In the genomic region with DNA sequence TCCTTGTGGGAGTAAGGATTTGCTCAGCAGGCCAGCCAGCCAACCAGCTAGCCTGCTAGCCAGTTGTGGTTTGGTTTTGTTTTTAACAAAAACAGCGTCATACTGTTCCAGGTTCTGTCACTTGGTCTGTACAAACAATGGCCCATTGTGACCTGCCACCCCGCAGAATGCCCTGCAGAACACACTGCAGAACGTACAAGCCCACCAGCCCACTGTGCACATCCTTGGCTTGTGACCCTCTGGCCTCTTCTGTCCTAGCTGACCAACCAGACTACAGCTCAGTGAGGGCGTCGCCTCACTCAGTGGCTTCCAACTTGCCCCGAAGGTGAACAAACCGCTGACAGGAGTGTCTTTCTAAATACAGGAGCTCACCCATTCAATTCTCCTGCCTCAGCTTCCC, we compare ENCODE assay signal across 19 mouse cellular contexts. TPM values are rescaled to one million over a fixed set of nuclear protein-coding genes. Genes with fewer than 3 reads are reported as not detected.
DNase-seq lines count a peak whose midpoint lies in the region; ATAC-seq and TF ChIP-seq lines count a peak whose summit lies in the region.
"Had no signal": no experiment of that assay in that cellular context is flagged by ENCODE, and none has a peak within 500 bp of the region (broad histone marks: within the 10 kb centered on the region; RNA-seq: fewer than 3 reads in every experiment).

No protein-coding gene starts in this region.

- H3K4me3 ChIP-seq in forebrain, embryonic 12.5 days (replicated peaks): no peak overlapping the region
- no peak overlapping the region for H3K4me3 ChIP-seq in forebrain, embryonic 11.5 days (ENCODE audit: low read depth, low read length)
- H3K4me3 ChIP-seq in left cerebral cortex, adult 2 months: peak overlapping the region; percentile 8; the same call in 1 of the 2 replicates
- H3K4me3 ChIP-seq in embryonic fibroblast, embryonic 13.5 days (ENCODE audit: insufficient read depth, low read length): no peak overlapping the region
- no peak overlapping the region for H3K4me3 ChIP-seq in stomach, embryonic 15.5 days (replicated peaks)
- H3K4me3 ChIP-seq: erythroblast, embryonic 14.5 days; limb, embryonic 13.5 days had no signal

- H3K27me3 ChIP-seq in forebrain, embryonic 12.5 days: no peaks in the 10 kb centered on the region
- no peaks in the 10 kb centered on the region for H3K27me3 ChIP-seq in forebrain, embryonic 11.5 days (ENCODE audit: control insufficient read depth, insufficient read depth, low read length)
- no peaks in the 10 kb centered on the region for H3K27me3 ChIP-seq in stomach, embryonic 15.5 days (replicated peaks)
- H3K27me3 ChIP-seq: limb, embryonic 13.5 days had no signal

- peaks cover 50% of the 10 kb centered on the region for H3K4me1 ChIP-seq in forebrain, embryonic 12.5 days
- H3K4me1 ChIP-seq in forebrain, embryonic 11.5 days (replicated peaks; ENCODE audit: control insufficient read depth, insufficient read depth, low read length): peaks cover 16% of the 10 kb centered on the region
- peaks cover 32% of the 10 kb centered on the region for H3K4me1 ChIP-seq in embryonic fibroblast, embryonic 13.5 days (ENCODE audit: control insufficient read depth, insufficient read depth, low read length)
- peaks cover 45% of the 10 kb centered on the region for H3K4me1 ChIP-seq in stomach, embryonic 15.5 days

- H3K27ac ChIP-seq in forebrain, embryonic 12.5 days: 0 out of 2 replicates have a peak overlapping the region, but pooled peaks have one; percentile 5
- H3K27ac ChIP-seq in forebrain, embryonic 11.5 days (ENCODE audit: low read depth, low read length): no peak overlapping the region
- H3K27ac ChIP-seq in left cerebral cortex, adult 2 months: peak overlapping the region; percentile 10; the same call in 1 of the 2 replicates
- H3K27ac ChIP-seq in embryonic fibroblast, embryonic 13.5 days (ENCODE audit: insufficient read depth, low read length): peak overlapping the region; percentile 49
- H3K27ac ChIP-seq in stomach, embryonic 15.5 days: peak overlapping the region; percentile 77
- H3K27ac ChIP-seq: hindbrain, embryonic 14.5 days; limb, embryonic 13.5 days had no signal

- WGBS in forebrain, embryonic 12.5 days: 58% methylated on average over 7 of the region's 7 CpGs
- WGBS in forebrain, embryonic 11.5 days: 60% methylated on average over 7 of the region's 7 CpGs
- WGBS in stomach, embryonic 15.5 days: 55% methylated on average over 7 of the region's 7 CpGs

- H3K4me2 ChIP-seq in forebrain, embryonic 12.5 days: no peak overlapping the region
- no peak overlapping the region for H3K4me2 ChIP-seq in forebrain, embryonic 11.5 days (ENCODE audit: low read depth, low read length, severe bottlenecking)
- no peak overlapping the region for H3K4me2 ChIP-seq in stomach, embryonic 15.5 days
- H3K4me2 ChIP-seq: hindbrain, embryonic 14.5 days; limb, embryonic 13.5 days; midbrain, embryonic 11.5 days had no signal

- no peaks in the 10 kb centered on the region for H3K9me3 ChIP-seq in forebrain, embryonic 12.5 days
- no peaks in the 10 kb centered on the region for H3K9me3 ChIP-seq in forebrain, embryonic 11.5 days (ENCODE audit: control insufficient read depth, low read length)
- H3K9me3 ChIP-seq in stomach, embryonic 15.5 days: no peaks in the 10 kb centered on the region
- H3K9me3 ChIP-seq: limb, embryonic 13.5 days had no signal

- intact Hi-C loops in left cerebral cortex, adult 2 months (cut with DNase I): no loop called here
- intact Hi-C loops in gastrocnemius, postnatal 14 days (cut with DNase I; ENCODE audit: low total_unique reads): no loop called here

- no peak for DNase-seq in forebrain, embryonic 11.5 days (ENCODE audit: low spot score)
- no peak for DNase-seq in left cerebral cortex, adult 2 months (ENCODE audit: extremely low spot score in 1 of 2, low spot score in 2 of 2)
- no peak for DNase-seq in left cerebral cortex, adult 11 months (ENCODE audit: low spot score)
- no peak for DNase-seq in gastrocnemius, postnatal 14 days
- DNase-seq: cerebellum, postnatal 25 days; heart, postnatal 10 days; lung, adult 2 months; lung, postnatal 36 days; right cerebral cortex, postnatal 4 days had no signal

- no peak for TF ChIP-seq CTCF in left cerebral cortex, adult 2 months (IDR thresholded peaks at IDR 0.05)
- no peak for TF ChIP-seq CTCF in embryonic fibroblast, embryonic 13.5 days (IDR thresholded peaks at IDR 0.05; ENCODE audit: borderline replicate concordance, insufficient read depth, low read length)

- peaks cover 14% of the 10 kb centered on the region for H3K36me3 ChIP-seq in forebrain, embryonic 12.5 days (replicated peaks)
- no peaks in the 10 kb centered on the region for H3K36me3 ChIP-seq in forebrain, embryonic 11.5 days (ENCODE audit: control insufficient read depth, insufficient read depth, low read length)
- H3K36me3 ChIP-seq in stomach, embryonic 15.5 days: peaks cover 7% of the 10 kb centered on the region; the same call in 1 of the 2 replicates

- H3K9ac ChIP-seq in forebrain, embryonic 12.5 days: no peak overlapping the region
- no peak overlapping the region for H3K9ac ChIP-seq in forebrain, embryonic 11.5 days (ENCODE audit: low read length)
- H3K9ac ChIP-seq in stomach, embryonic 15.5 days: no peak overlapping the region
- H3K9ac ChIP-seq: hindbrain, embryonic 14.5 days; limb, embryonic 13.5 days had no signal

- no peak for ATAC-seq in forebrain, embryonic 12.5 days (ENCODE audit: low FRiP score)
- ATAC-seq in forebrain, embryonic 11.5 days (replicated peaks; ENCODE audit: low FRiP score): no peak
- no peak for ATAC-seq in stomach, embryonic 15.5 days (ENCODE audit: insufficient read depth, low FRiP score, low read depth)
- no peak for ATAC-seq in monocyte, adult 5-6 weeks (replicated peaks; ENCODE audit: insufficient number of reproducible peaks, low FRiP score, low TSS enrichment, poor library complexity, severe bottlenecking)
- ATAC-seq: CD4-positive, CD25-positive, alpha-beta regulatory T cell, adult 4 months; forebrain, embryonic 16.5 days had no signal

- no peak for TF ChIP-seq POLR2A in embryonic fibroblast, embryonic 13.5 days (IDR thresholded peaks at IDR 0.05; ENCODE audit: low read depth, low read length)

RNA-seq across cellular contexts. Expression of gene Slc6a6, which starts 6.4 kb away (rescaled TPM):
- polyA plus RNA-seq in forebrain, embryonic 12.5 days (2016; fragmentation: Nextera tagmentation; extraction: Ambion mirVana): 67.6 and 79.0 TPM in 2 replicates
- polyA plus RNA-seq in forebrain, embryonic 11.5 days (2014; fragmentation: Nextera tagmentation; extraction: Ambion mirVana): 44.2 and 49.3 TPM in 2 replicates
- 100 to 1,000 TPM; 127 to 147 TPM for total RNA-seq in left cerebral cortex, adult 2 months (2021)
- 79.8 and 108 TPM in 2 replicates for polyA plus RNA-seq in embryonic fibroblast, embryonic 13.5 days (2011; ENCODE audit: insufficient read length, low read depth, missing spikeins)
- polyA plus RNA-seq in stomach, embryonic 15.5 days (2015; fragmentation: Nextera tagmentation; extraction: Ambion mirVana): 54.6 and 63.0 TPM in 2 replicates
- total RNA-seq in gastrocnemius, postnatal 14 days (2021): 10 to 100 TPM; 33.5 to 39.8 TPM
- total RNA-seq in monocyte, adult 5-6 weeks (2017): 63.2 to 87.6 TPM (median 76.2 TPM) in 3 replicates
